Comparison of ENCODE assay signal across 13 mouse cellular contexts in genomic region chr8:64839628-64840027, GRCm38 (mm10).
"Had no signal": no experiment of that assay in that cellular context is flagged by ENCODE, and none has a peak within 500 bp of the region (broad histone marks: within the 10 kb centered on the region; RNA-seq: fewer than 3 reads in every experiment).

No protein-coding gene starts in this region.

- H3K4me2 ChIP-seq: limb, embryonic 12.5 days; lung, embryonic 14.5 days; midbrain, embryonic 15.5 days had no signal

- H3K27ac ChIP-seq: kidney, postnatal 0 days; limb, embryonic 12.5 days; liver, embryonic 14.5 days; macrophage; midbrain, embryonic 15.5 days; stomach, postnatal 0 days had no signal

- H3K9me3 ChIP-seq: limb, embryonic 12.5 days; midbrain, embryonic 15.5 days had no signal

- H3K4me3 ChIP-seq: limb, embryonic 12.5 days; midbrain, embryonic 15.5 days had no signal

- H3K9ac ChIP-seq: limb, embryonic 12.5 days; liver, embryonic 14.5 days; lung, embryonic 14.5 days; midbrain, embryonic 15.5 days had no signal

- DNase-seq: kidney, adult 11 months; kidney, adult 9 months; kidney, postnatal 36 days; lung, embryonic 14.5 days; lung, postnatal 14 days; right cerebral cortex, postnatal 25 days; thymus, postnatal 4 days had no signal

- H3K27me3 ChIP-seq: limb, embryonic 12.5 days; midbrain, embryonic 15.5 days had no signal

- ATAC-seq: midbrain, embryonic 15.5 days had no signal

- H3K36me3 ChIP-seq: limb, embryonic 12.5 days; midbrain, embryonic 15.5 days had no signal
